Mouse (Mus musculus) T-helper 17 cell (primary cell): ENCODE data around the gene Prkca.

Experiments
- in situ Hi-C, 2 experiments: fragments of 300-600 bp; cut with MboI, MseI; formaldehyde crosslinking; loops; 1 replicate in 1 of 2; 2 replicates in 1 of 2; pipeline ENCODE4 v1.15.1; 2025; ENCODE audit warnings: high pct_unique_total_duplicates in 2 of 2

The Prkca gene

GRCm38 (mm10) chr11:107957566-107958350, 386.0 kb downstream of the Prkca start:
- in situ Hi-C loops, result no loop called here

- in situ Hi-C loops, result no loop called here
Observed at GRCm38 (mm10) chr11:107955191-107956062, 388.3 kb downstream of the Prkca start.

- in situ Hi-C loops, result no loop called here
Observed at GRCm38 (mm10) chr11:107951431-107951830, 392.3 kb downstream of the Prkca start.

- in situ Hi-C loops, result no loop called here
Observed at GRCm38 (mm10) chr11:107950658-107951057, 393.1 kb downstream of the Prkca start.

- in situ Hi-C loops, result no loop called here
Observed at GRCm38 (mm10) chr11:107950211-107950610, 393.5 kb downstream of the Prkca start.

- in situ Hi-C loops, result no loop called here
Observed at GRCm38 (mm10) chr11:107947951-107948350, 395.8 kb downstream of the Prkca start.

GRCm38 (mm10) chr11:107946823-107947222, 396.9 kb downstream of the Prkca start:
- in situ Hi-C loops, result no loop called here

- in situ Hi-C loops, result no loop called here
Observed at GRCm38 (mm10) chr11:107936929-107937328, 406.8 kb downstream of the Prkca start.

GRCm38 (mm10) chr11:107931721-107932120, 412.0 kb downstream of the Prkca start:
- in situ Hi-C loops, result no loop called here

GRCm38 (mm10) chr11:107931288-107931687, 412.4 kb downstream of the Prkca start:
- in situ Hi-C loops, result no loop called here

GRCm38 (mm10) chr11:107929712-107930111, 414.0 kb downstream of the Prkca start:
- in situ Hi-C loops, result no loop called here

- in situ Hi-C loops, result loop anchor here in 1 of 2 experiments (5.0 kb wide), 1 partner anchor 62 kb away; no protein-coding TSS in a partner anchor
Observed at GRCm38 (mm10) chr11:107919852-107920508, 423.7 kb downstream of the Prkca start.

- in situ Hi-C loops, result no loop called here
Observed at GRCm38 (mm10) chr11:107917721-107918235, 425.9 kb downstream of the Prkca start.

GRCm38 (mm10) chr11:107914634-107915226, 429.0 kb downstream of the Prkca start, which contains the start of gene Cacng5:
TSS of gene Cacng5 (minus strand) at chr11:107915055.
- in situ Hi-C loops, result no loop called here

GRCm38 (mm10) chr11:107913317-107913716, 430.4 kb downstream of the Prkca start:
- in situ Hi-C loops, result no loop called here

- in situ Hi-C loops, result loop anchor here in 1 of 2 experiments (10.0 kb wide), 1 partner anchor 1159 kb away; no protein-coding TSS in a partner anchor
Observed at GRCm38 (mm10) chr11:107905364-107905763, 438.4 kb downstream of the Prkca start.

- in situ Hi-C loops, result loop anchor here in 1 of 2 experiments (5.0 to 10.0 kb wide), 2 partner anchors 37 to 1161 kb away; no protein-coding TSS in a partner anchor
Observed at GRCm38 (mm10) chr11:107903966-107904605, 439.6 kb downstream of the Prkca start.

GRCm38 (mm10) chr11:107900470-107900869, 443.3 kb downstream of the Prkca start:
- in situ Hi-C loops, result loop anchor here in 1 of 2 experiments (5.0 to 10.0 kb wide), 2 partner anchors 33 to 1164 kb away; no protein-coding TSS in a partner anchor

- in situ Hi-C loops, result no loop called here
Observed at GRCm38 (mm10) chr11:107898698-107899097, 445.0 kb downstream of the Prkca start.

- in situ Hi-C loops, result no loop called here
Observed at GRCm38 (mm10) chr11:107895635-107896034, 448.1 kb downstream of the Prkca start.
